Mouse (Mus musculus) liver, postnatal 0 days (tissue): ENCODE measurements around the gene Lcat. TPM values are rescaled to one million over a fixed set of nuclear protein-coding genes. Genes with fewer than 3 reads are reported as not detected.
A peak's percentile ranks its signal among the peaks of the same experiment; 100 is the strongest.
"Not testable (repeated sequence)": the region's sequence is repeated elsewhere in the genome, so short reads cannot be mapped to it uniquely, and the experiment has no call there.

Source experiments
- ATAC-seq: fragments of 200-750 bp; cut with Nextera tagmentation; 2 replicates; pipeline ENCODE4 v1.8.0; 2017; ENCODE audit warnings: mild to moderate bottlenecking, moderate library complexity
- DNase-seq: peaks from one replicate; pipeline ENCODE4 v3.0.0-alpha.2; 2016
- H3K27ac ChIP-seq: fragments of 300-500 bp; sonication (generic); 2 replicates; pipeline ENCODE4 v1.5.1; 2014; ENCODE audit warnings: antibody characterized with exemption, moderate library complexity, mild to moderate bottlenecking, low read depth
- H3K27me3 ChIP-seq: fragments of 300-500 bp; sonication (generic); 2 replicates; pipeline ENCODE4 v1.6.1; 2014; ENCODE audit warnings: low read length, control low read depth, mixed read lengths; ENCODE audit not compliant: insufficient read depth
- H3K36me3 ChIP-seq: fragments of 300-500 bp; sonication (generic); replicated peaks from 2 replicates; pipeline ENCODE4 v1.6.1; 2014; ENCODE audit warnings: mild to moderate bottlenecking, control low read depth, low read length, moderate library complexity, mixed read lengths; ENCODE audit not compliant: insufficient read depth
- H3K4me1 ChIP-seq: fragments of 300-500 bp; sonication (generic); 2 replicates; pipeline ENCODE4 v1.6.1; 2014; ENCODE audit warnings: antibody characterized with exemption, mild to moderate bottlenecking, control low read depth; ENCODE audit not compliant: insufficient read depth
- H3K4me2 ChIP-seq: fragments of 300-500 bp; sonication (generic); 2 replicates; pipeline ENCODE4 v1.6.1; 2014; ENCODE audit warnings: low read depth, mild to moderate bottlenecking, low read length, moderate library complexity, mixed read lengths
- H3K4me3 ChIP-seq: fragments of 300-500 bp; sonication (generic); 2 replicates; pipeline ENCODE4 v1.5.1; 2014; ENCODE audit warnings: low read depth, low read length
- H3K9ac ChIP-seq: fragments of 300-500 bp; sonication (generic); replicated peaks from 2 replicates; pipeline ENCODE4 v1.6.1; 2014; ENCODE audit warnings: mild to moderate bottlenecking, moderate library complexity
- H3K9me3 ChIP-seq: fragments of 300-500 bp; sonication (generic); 2 replicates; pipeline ENCODE4 v1.6.1; 2016; ENCODE audit warnings: mild to moderate bottlenecking, control low read depth, low read length, mixed read lengths
- CTCF ChIP-seq: sonication (generic); IDR thresholded peaks from 2 replicates; pipeline ENCODE4 v1.5.1; 2016; ENCODE audit warnings: antibody characterized with exemption, low read depth
- EP300 ChIP-seq: IDR thresholded peaks from 2 replicates; pipeline ENCODE4 v1.6.1; 2016; ENCODE audit warnings: antibody characterized with exemption, low read depth, mild to moderate bottlenecking
- WGBS: fragments of 180-500 bp; shearing (Covaris S2); extraction: QIAGEN DNeasy Blood & Tissue Kit; methylation state at CpG from one replicate; pipeline ENCODE4 v1.1.7; 2014; ENCODE audit not compliant: insufficient replicate concordance; 5-methylcytosine and 5-hydroxymethylcytosine counted together
- polyA plus RNA-seq: library from polyadenylated mRNA; unstranded; fragments of >200 nt; fragmentation: Nextera tagmentation; extraction: Ambion mirVana; gene quantifications from 2 replicates; pipeline ENCODE4 v1.2.1, GENCODE M21; 2015

The Lcat gene
- polyA plus RNA-seq, result 322 and 346 TPM in 2 replicates

- TF ChIP-seq CTCF (no peak), EP300 (no peak)
- peak within 1 kb of the TSS; percentile 59 for H3K9ac ChIP-seq
- H3K4me2 ChIP-seq, result peak within 1 kb of the TSS; percentile 67
- H3K4me3 ChIP-seq, result peak within 1 kb of the TSS; percentile 45
- peak within 1 kb of the TSS; percentile 94 for H3K27ac ChIP-seq
- H3K27me3 ChIP-seq, result no peaks in the 10 kb centered on the region
- H3K36me3 ChIP-seq, result peaks cover 28% of the 10 kb centered on the region
- 45% methylated on average over 8 of the region's 8 CpGs for WGBS
- peaks cover 5% of the 10 kb centered on the region; the same call in 1 of the 2 replicates for H3K4me1 ChIP-seq
- ATAC-seq (peak; percentile 76), DNase-seq (peak; percentile 78)
- no peaks in the 10 kb centered on the region for H3K9me3 ChIP-seq
Observed at GRCm38 (mm10) chr8:105943321-105943739, at the start of gene Lcat. Gene Lcat, minus strand, starts transcription at chr8:105943382.

- Histone ChIP-seq H3K27ac (peak overlapping the region; percentile 34; the same call in 1 of the 2 replicates), H3K4me1 (peaks cover 23% of the 10 kb centered on the region), H3K27me3 (no peaks in the 10 kb centered on the region), H3K9ac (no peak overlapping the region), H3K4me2 (no peak overlapping the region), H3K9me3 (no peaks in the 10 kb centered on the region), H3K4me3 (no peak overlapping the region), H3K36me3 (no peaks in the 10 kb centered on the region)
- no peak for TF ChIP-seq EP300
- TF ChIP-seq CTCF, result no peak
- 42% methylated on average over 5 of the region's 5 CpGs for WGBS
- ATAC-seq, result no peak
- DNase-seq, result peak; percentile 45
Observed at GRCm38 (mm10) chr8:105992499-105992898, 49.3 kb upstream of the Lcat start.

GRCm38 (mm10) chr8:105991546-105991945 lies 48.4 kb upstream of the Lcat start:
- H3K36me3 ChIP-seq, result no peaks in the 10 kb centered on the region
- H3K4me2 ChIP-seq, result no peak overlapping the region
- ATAC-seq (no peak), DNase-seq (no peak)
- H3K4me3 ChIP-seq, result no peak overlapping the region
- H3K27ac ChIP-seq, result no peak overlapping the region
- 71% methylated on average over 2 of the region's 2 CpGs for WGBS
- no peak overlapping the region for H3K9ac ChIP-seq
- peaks cover 13% of the 10 kb centered on the region for H3K4me1 ChIP-seq
- no peaks in the 10 kb centered on the region for H3K9me3 ChIP-seq
- no peak for TF ChIP-seq CTCF
- no peak for TF ChIP-seq EP300
- H3K27me3 ChIP-seq, result no peaks in the 10 kb centered on the region

- H3K4me1 ChIP-seq, result peaks cover 10% of the 10 kb centered on the region
- no peaks in the 10 kb centered on the region for H3K36me3 ChIP-seq
- no peak within 1 kb of the TSS for H3K4me3 ChIP-seq
- DNase-seq, result peak; percentile 90
- no peak within 1 kb of the TSS for H3K4me2 ChIP-seq
- no peak for TF ChIP-seq EP300
- TF ChIP-seq CTCF, result peak; percentile 96
- no peaks in the 10 kb centered on the region for H3K27me3 ChIP-seq
- no peak within 1 kb of the TSS for H3K27ac ChIP-seq
- no peaks in the 10 kb centered on the region for H3K9me3 ChIP-seq
- ATAC-seq, result peak; percentile 70
- no peak within 1 kb of the TSS for H3K9ac ChIP-seq
- 13% methylated on average over 15 of the region's 15 CpGs for WGBS
Observed at GRCm38 (mm10) chr8:105990856-105991387, 47.7 kb upstream of the Lcat start, which contains the start of gene Dus2. Gene Dus2, plus strand, starts transcription at chr8:105991337.

GRCm38 (mm10) chr8:105988546-105988945 lies 45.4 kb upstream of the Lcat start:
- no peak for TF ChIP-seq EP300
- TF ChIP-seq CTCF, result no peak
- H3K9me3 ChIP-seq, result no peaks in the 10 kb centered on the region
- WGBS, result 80% methylated on average over 11 of the region's 11 CpGs

GRCm38 (mm10) chr8:105983406-105983805 lies 40.2 kb upstream of the Lcat start:
- not testable (repeated sequence) for H3K9me3 ChIP-seq, H3K36me3 ChIP-seq, ATAC-seq, H3K4me1 ChIP-seq, DNase-seq, H3K27me3 ChIP-seq, H3K4me2 ChIP-seq, H3K4me3 ChIP-seq, H3K27ac ChIP-seq, H3K9ac ChIP-seq
- 41% methylated on average over 10 of the region's 11 CpGs for WGBS

More at GRCm38 (mm10) chr8:105988546-105988945, 45.4 kb upstream of the Lcat start:
- Histone ChIP-seq H3K4me2 (no peak overlapping the region), H3K27ac (no peak overlapping the region), H3K27me3 (no peaks in the 10 kb centered on the region), H3K4me3 (no peak overlapping the region), H3K36me3 (no peaks in the 10 kb centered on the region), H3K4me1 (peaks cover 6% of the 10 kb centered on the region; the same call in 1 of the 2 replicates), H3K9ac (no peak overlapping the region)
- ATAC-seq (no peak), DNase-seq (no peak)
